Mouse (Mus musculus): ENCODE measurements around the gene Mical3. TPM values are rescaled to one million over a fixed set of nuclear protein-coding genes. Genes with fewer than 3 reads are reported as not detected.

The Mical3 gene
- polyA plus RNA-seq, 1 experiment from 2014 or later, result 18.7 TPM

DNA sequence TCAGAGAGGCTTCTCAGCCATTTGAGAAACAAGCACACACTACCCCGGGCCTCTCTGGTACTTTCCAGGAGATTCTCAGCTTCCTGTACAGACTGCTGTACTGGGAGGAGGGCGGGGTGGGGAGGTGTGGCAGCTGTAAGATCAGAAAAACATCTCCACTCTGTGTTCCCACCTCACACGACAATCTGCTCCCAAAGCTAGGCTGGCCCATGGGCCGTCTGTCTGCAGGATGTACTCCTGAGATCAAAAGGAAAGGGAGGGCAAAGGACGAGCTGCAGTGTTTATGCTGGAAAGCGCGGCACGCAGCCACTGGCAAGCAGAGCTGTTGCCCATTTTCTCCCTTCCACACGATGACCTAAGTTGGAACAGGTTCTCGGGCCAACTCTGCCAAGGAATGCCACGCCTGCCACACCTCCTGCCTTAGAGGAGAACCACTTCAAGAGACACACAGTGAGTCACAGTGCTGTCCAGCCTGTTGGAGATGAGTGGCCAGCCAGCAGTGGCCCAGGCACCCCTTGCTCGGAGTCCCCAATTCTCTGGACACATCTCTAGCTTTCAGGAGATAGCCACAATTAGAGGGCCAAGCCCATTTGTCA is 113.3 kb downstream of the Mical3 start:
- no peaks in the 10 kb centered on the region for H3K4me1 ChIP-seq
- 80% methylated on average over 12 of the region's 12 CpGs for WGBS
- H3K27ac ChIP-seq (replicated peaks), result no peak overlapping the region
- no peaks in the 10 kb centered on the region for H3K9me3 ChIP-seq
- no peak for ATAC-seq (ENCODE audit: low FRiP score, low read depth)
- H3K4me2 ChIP-seq (replicated peaks), result no peak overlapping the region
- H3K4me3 ChIP-seq, result no peak overlapping the region
- no peaks in the 10 kb centered on the region for H3K27me3 ChIP-seq
- peaks cover 42% of the 10 kb centered on the region for H3K36me3 ChIP-seq
- no peak overlapping the region for H3K9ac ChIP-seq (replicated peaks)

DNA sequence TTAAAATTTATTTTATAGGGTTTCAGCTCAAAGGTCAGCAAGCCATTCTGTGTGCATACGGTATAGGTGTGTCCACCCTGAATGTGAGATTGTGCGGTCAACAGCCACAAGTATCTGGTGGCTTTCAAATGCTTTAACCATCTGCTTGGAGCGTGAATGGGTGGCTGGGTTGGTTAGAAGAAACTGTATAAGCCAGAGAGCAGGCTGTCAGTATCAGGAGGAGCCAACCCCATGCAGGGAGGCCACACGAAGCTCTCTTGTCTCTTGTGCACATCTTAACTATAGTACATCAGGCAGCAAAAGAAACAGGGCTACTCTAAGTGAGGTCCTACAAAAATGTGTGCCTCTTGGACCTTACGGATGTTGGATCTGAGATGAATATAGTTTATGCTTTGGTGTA is 114.7 kb downstream of the Mical3 start:
- H3K36me3 ChIP-seq, result peaks cover 36% of the 10 kb centered on the region
- WGBS, result 90% methylated on average over 5 of the region's 5 CpGs
- H3K4me2 ChIP-seq (replicated peaks), result no peak overlapping the region
- H3K27ac ChIP-seq (replicated peaks), result no peak overlapping the region
- no peak overlapping the region for H3K9ac ChIP-seq (replicated peaks)
- H3K27me3 ChIP-seq, result no peaks in the 10 kb centered on the region
- no peaks in the 10 kb centered on the region for H3K4me1 ChIP-seq
- ATAC-seq (ENCODE audit: low FRiP score, low read depth), result no peak
- no peaks in the 10 kb centered on the region for H3K9me3 ChIP-seq
- no peak overlapping the region for H3K4me3 ChIP-seq

- Histone ChIP-seq H3K4me1 (no peaks in the 10 kb centered on the region), H3K9ac (replicated peaks) (peak overlapping the region; percentile 20; the same call in 1 of the 2 replicates), H3K27me3 (no peaks in the 10 kb centered on the region), H3K27ac (replicated peaks) (no peak overlapping the region), H3K4me3 (no peak overlapping the region), H3K4me2 (replicated peaks) (no peak overlapping the region), H3K36me3 (peaks cover 25% of the 10 kb centered on the region), H3K9me3 (no peaks in the 10 kb centered on the region)
- no peak for ATAC-seq (ENCODE audit: low FRiP score, low read depth)
- 87% methylated on average over 11 of the region's 11 CpGs for WGBS
These were observed 116.5 kb downstream of the Mical3 start for GRCm38 (mm10) chr6:121014339-121014738.

DNA sequence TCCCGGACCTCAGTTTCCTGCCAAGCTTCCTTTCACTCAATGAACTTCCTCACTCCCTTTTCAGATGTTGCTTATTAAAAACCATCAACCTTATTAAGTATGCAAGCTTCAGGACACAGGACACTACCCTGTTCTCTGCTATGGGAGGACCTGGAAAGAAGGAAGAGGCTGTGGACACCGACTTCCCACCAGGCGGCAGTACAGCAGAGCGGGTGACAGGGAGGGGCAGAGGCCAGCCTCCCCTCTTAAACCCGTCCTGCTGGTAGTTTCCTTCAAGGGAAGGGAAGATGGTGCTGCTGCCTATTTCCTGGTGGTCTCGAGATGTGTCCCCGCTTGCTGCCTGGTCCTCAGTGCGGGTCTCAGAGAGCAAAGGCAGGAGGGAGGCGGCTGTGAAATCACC is 117.0 kb downstream of the Mical3 start:
- peak; percentile 56; the same call in 1 of the 2 replicates for ATAC-seq (ENCODE audit: low FRiP score, low read depth)
- Histone ChIP-seq H3K9me3 (no peaks in the 10 kb centered on the region), H3K9ac (replicated peaks) (no peak overlapping the region), H3K27ac (replicated peaks) (no peak overlapping the region), H3K4me2 (replicated peaks) (no peak overlapping the region), H3K27me3 (no peaks in the 10 kb centered on the region), H3K4me1 (no peaks in the 10 kb centered on the region), H3K36me3 (peaks cover 27% of the 10 kb centered on the region), H3K4me3 (no peak overlapping the region)
- WGBS, result 58% methylated on average over 9 of the region's 9 CpGs

DNA sequence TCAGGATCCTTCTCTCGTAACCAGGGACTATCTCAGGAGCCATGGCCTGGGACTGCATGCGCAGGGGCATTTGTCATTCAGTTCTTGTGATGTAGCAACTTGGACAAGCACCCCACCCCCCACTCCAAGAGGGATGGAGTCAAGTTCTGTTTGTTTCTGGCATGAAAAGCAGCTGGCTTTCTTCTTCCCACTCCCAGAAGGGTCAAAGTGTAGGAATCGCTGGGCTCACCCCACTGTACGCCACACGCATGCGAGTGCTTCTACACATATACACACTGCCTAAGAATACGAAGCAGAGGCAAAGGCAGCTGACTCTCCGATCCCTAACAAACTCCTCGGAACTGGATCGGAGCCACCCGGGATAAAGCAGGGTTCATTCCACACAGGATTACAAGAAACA is 119.1 kb downstream of the Mical3 start:
- WGBS, result 88% methylated on average over 11 of the region's 11 CpGs
- no peaks in the 10 kb centered on the region for H3K4me1 ChIP-seq
- no peak overlapping the region for H3K4me2 ChIP-seq (replicated peaks)
- no peak overlapping the region for H3K4me3 ChIP-seq
- H3K36me3 ChIP-seq, result peaks cover 19% of the 10 kb centered on the region; the same call in 1 of the 2 replicates
- no peaks in the 10 kb centered on the region for H3K27me3 ChIP-seq
- no peak overlapping the region for H3K9ac ChIP-seq (replicated peaks)
- ATAC-seq (ENCODE audit: low FRiP score, low read depth), result no peak
- H3K27ac ChIP-seq (replicated peaks), result no peak overlapping the region
- H3K9me3 ChIP-seq, result no peaks in the 10 kb centered on the region

GRCm38 (mm10) chr6:121009651-121010050 is 121.1 kb downstream of the Mical3 start:
- ATAC-seq (ENCODE audit: low FRiP score, low read depth), result no peak
- H3K27me3 ChIP-seq, result no peaks in the 10 kb centered on the region
- H3K36me3 ChIP-seq, result peaks cover 19% of the 10 kb centered on the region; the same call in 1 of the 2 replicates
- no peak overlapping the region for H3K9ac ChIP-seq (replicated peaks)
- no peaks in the 10 kb centered on the region for H3K4me1 ChIP-seq
- no peak overlapping the region for H3K27ac ChIP-seq (replicated peaks)
- 96% methylated on average over 8 of the region's 8 CpGs for WGBS
- no peaks in the 10 kb centered on the region for H3K9me3 ChIP-seq
- H3K4me2 ChIP-seq (replicated peaks), result no peak overlapping the region
- H3K4me3 ChIP-seq, result no peak overlapping the region

- Histone ChIP-seq H3K4me3 (no peak overlapping the region), H3K27me3 (no peaks in the 10 kb centered on the region), H3K9me3 (no peaks in the 10 kb centered on the region), H3K36me3 (peaks cover 30% of the 10 kb centered on the region), H3K4me1 (no peaks in the 10 kb centered on the region), H3K9ac (replicated peaks) (no peak overlapping the region), H3K4me2 (replicated peaks) (no peak overlapping the region), H3K27ac (replicated peaks) (no peak overlapping the region)
- 69% methylated on average over 4 of the region's 4 CpGs for WGBS
- ATAC-seq (ENCODE audit: low FRiP score, low read depth), result no peak
These were observed 125.8 kb downstream of the Mical3 start for GRCm38 (mm10) chr6:121004959-121005358.

- WGBS, result 82% methylated on average over 3 of the region's 3 CpGs
- Histone ChIP-seq H3K4me2 (replicated peaks) (no peak overlapping the region), H3K4me1 (no peaks in the 10 kb centered on the region), H3K9me3 (no peaks in the 10 kb centered on the region), H3K9ac (replicated peaks) (no peak overlapping the region), H3K4me3 (no peak overlapping the region), H3K27ac (replicated peaks) (peak overlapping the region; percentile 25; the same call in 1 of the 2 replicates), H3K36me3 (peaks cover 23% of the 10 kb centered on the region), H3K27me3 (no peaks in the 10 kb centered on the region)
- ATAC-seq (ENCODE audit: low FRiP score, low read depth), result no peak
These were observed 127.8 kb downstream of the Mical3 start for GRCm38 (mm10) chr6:121002952-121003351.

GRCm38 (mm10) chr6:120999860-121000526 is 130.8 kb downstream of the Mical3 start:
- WGBS, result 88% methylated on average over 8 of the region's 8 CpGs
- peaks cover 19% of the 10 kb centered on the region for H3K36me3 ChIP-seq
- H3K9ac ChIP-seq (replicated peaks), result no peak overlapping the region
- H3K9me3 ChIP-seq, result no peaks in the 10 kb centered on the region
- H3K4me3 ChIP-seq, result no peak overlapping the region
- no peak for ATAC-seq (ENCODE audit: low FRiP score, low read depth)
- no peaks in the 10 kb centered on the region for H3K4me1 ChIP-seq
- H3K4me2 ChIP-seq (replicated peaks), result no peak overlapping the region
- no peak overlapping the region for H3K27ac ChIP-seq (replicated peaks)
- no peaks in the 10 kb centered on the region for H3K27me3 ChIP-seq

DNA sequence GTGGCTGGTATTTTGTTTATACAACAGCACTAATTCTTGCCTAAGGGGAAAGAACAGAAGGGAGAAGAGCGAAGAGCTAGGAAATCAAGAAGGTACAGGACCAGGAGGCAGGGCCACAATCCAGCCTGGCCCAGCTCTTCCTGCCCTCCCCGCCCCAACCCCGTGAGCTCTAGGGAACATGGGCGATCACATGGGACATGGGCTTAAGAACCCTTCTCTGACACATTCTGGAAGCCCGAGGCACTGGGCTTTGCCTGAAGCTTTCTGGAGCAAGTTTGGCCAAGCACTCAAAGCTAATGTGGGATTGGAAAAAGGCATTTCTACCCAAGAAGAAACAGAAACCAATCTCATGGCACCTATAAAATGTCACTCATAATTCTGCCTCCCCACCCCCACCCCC is 131.7 kb downstream of the Mical3 start:
- Histone ChIP-seq H3K36me3 (peaks cover 19% of the 10 kb centered on the region), H3K4me2 (replicated peaks) (no peak overlapping the region), H3K27me3 (no peaks in the 10 kb centered on the region), H3K27ac (replicated peaks) (no peak overlapping the region), H3K4me1 (no peaks in the 10 kb centered on the region), H3K4me3 (no peak overlapping the region), H3K9ac (replicated peaks) (no peak overlapping the region), H3K9me3 (no peaks in the 10 kb centered on the region)
- ATAC-seq (ENCODE audit: low FRiP score, low read depth), result no peak
- WGBS, result 79% methylated on average over 5 of the region's 5 CpGs

- Histone ChIP-seq H3K27me3 (no peaks in the 10 kb centered on the region), H3K36me3 (peaks cover 8% of the 10 kb centered on the region), H3K4me1 (no peaks in the 10 kb centered on the region), H3K27ac (replicated peaks) (no peak overlapping the region), H3K4me3 (no peak overlapping the region), H3K9ac (replicated peaks) (no peak overlapping the region), H3K9me3 (no peaks in the 10 kb centered on the region), H3K4me2 (replicated peaks) (no peak overlapping the region)
- ATAC-seq (ENCODE audit: low FRiP score, low read depth), result no peak
- 92% methylated on average over 6 of the region's 6 CpGs for WGBS
These were observed 134.2 kb downstream of the Mical3 start for GRCm38 (mm10) chr6:120996607-120997006.

DNA sequence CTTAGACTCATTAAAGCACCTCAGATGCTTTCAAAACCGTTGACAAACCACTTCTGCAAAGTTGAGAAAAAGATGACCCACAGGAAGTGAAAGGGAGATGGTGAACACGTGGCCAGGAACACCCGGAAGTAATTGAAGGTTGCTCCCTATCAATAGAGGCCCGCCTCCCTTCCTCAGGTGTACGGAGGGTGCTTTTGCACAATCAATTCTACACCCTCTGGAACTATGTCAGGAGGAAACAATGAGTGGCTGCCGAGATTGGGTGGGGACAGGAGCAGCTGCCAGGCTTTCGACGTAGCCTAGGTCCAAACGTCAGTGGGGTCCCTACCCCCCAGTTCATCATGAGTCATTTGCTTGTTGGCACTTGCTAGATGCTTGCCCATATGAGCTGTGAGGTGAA is 135.3 kb downstream of the Mical3 start:
- H3K9ac ChIP-seq (replicated peaks), result no peak overlapping the region
- H3K4me2 ChIP-seq (replicated peaks), result no peak overlapping the region
- H3K27ac ChIP-seq (replicated peaks), result no peak overlapping the region
- no peaks in the 10 kb centered on the region for H3K4me1 ChIP-seq
- no peaks in the 10 kb centered on the region for H3K9me3 ChIP-seq
- 89% methylated on average over 9 of the region's 9 CpGs for WGBS
- H3K36me3 ChIP-seq, result no peaks in the 10 kb centered on the region
- ATAC-seq (ENCODE audit: low FRiP score, low read depth), result no peak
- H3K4me3 ChIP-seq, result no peak overlapping the region
- H3K27me3 ChIP-seq, result no peaks in the 10 kb centered on the region

Data from midbrain, embryonic 12.5 days (tissue).